Mouse (Mus musculus) megakaryocyte, adult 5-6 weeks (primary cell): ENCODE measurements around the gene Pid1. TPM values are rescaled to one million over a fixed set of nuclear protein-coding genes. Genes with fewer than 3 reads are reported as not detected.
"Not testable (repeated sequence)": the region's sequence is repeated elsewhere in the genome, so short reads cannot be mapped to it uniquely, and the experiment has no call there.

Source experiments
- ATAC-seq: 2 replicates; pipeline ENCODE4 v1.8.0; 2016; ENCODE audit warnings: mild to moderate bottlenecking, inconsistent platforms; ENCODE audit not compliant: poor library complexity, severe bottlenecking
- total RNA-seq, 2 experiments: library from RNA; stranded (forward) in 1 of 2; stranded (reverse) in 1 of 2; fragments of 153-499, 151-499 nt in 1 of 2; fragments of 221-1000, 200-1000 nt in 1 of 2; gene quantifications; 2 replicates each; pipeline versions ENCODE4 v1.2.3 to v1.2.4; 2015 to 2017

Pid1 gene
- total RNA-seq, 2 experiments from 2014 or later, result 113 to 132 TPM

GRCm38 (mm10) chr1:84278359-84279255 is 85.4 kb downstream of the Pid1 start:
- ATAC-seq, result no peak

DNA sequence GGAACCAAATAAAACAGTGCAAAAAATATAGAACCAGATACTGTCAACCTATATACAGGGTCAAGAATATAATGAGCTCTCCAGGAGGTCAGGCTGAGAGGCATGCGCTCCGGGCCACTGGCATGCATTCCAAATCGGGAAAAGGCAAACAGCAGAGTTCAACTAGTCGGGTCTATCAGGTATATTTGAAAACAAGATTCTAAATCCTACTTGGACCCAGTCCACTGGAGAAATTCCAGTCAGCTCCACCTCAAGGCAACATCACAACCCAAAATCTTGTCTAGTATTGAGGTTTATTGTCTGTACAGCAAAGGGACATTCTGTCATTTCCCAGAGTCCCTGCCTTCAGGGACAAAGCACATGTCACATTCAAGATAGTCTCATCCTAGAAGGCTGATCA is 91.0 kb downstream of the Pid1 start:
- no peak for ATAC-seq

DNA sequence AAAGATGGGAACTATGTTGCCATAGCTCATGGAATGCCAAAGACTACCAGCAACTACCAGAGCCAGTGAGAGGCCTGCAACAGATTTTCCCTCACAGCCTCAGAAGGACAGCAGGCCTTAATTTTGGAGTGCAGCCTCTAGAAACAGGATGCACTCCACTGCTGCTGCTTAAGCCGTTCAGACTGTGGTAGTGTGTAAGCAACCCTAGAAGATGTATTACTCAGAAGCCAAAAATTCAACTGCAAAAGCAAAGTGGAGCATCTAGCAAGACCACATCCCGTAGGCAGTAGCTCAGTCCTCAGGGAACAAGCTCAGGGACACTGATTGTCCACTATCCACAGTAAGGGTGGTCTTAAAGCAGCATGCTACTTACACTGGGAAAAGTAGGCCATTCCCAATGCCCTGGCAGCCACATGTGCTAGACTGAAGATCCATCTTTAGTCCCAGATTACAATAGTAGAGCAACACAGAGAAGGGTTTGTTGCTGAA is 92.2 kb downstream of the Pid1 start:
- ATAC-seq, result no peak

- ATAC-seq, result no peak
These were observed 106.3 kb downstream of the Pid1 start for GRCm38 (mm10) chr1:84257656-84258055.

DNA sequence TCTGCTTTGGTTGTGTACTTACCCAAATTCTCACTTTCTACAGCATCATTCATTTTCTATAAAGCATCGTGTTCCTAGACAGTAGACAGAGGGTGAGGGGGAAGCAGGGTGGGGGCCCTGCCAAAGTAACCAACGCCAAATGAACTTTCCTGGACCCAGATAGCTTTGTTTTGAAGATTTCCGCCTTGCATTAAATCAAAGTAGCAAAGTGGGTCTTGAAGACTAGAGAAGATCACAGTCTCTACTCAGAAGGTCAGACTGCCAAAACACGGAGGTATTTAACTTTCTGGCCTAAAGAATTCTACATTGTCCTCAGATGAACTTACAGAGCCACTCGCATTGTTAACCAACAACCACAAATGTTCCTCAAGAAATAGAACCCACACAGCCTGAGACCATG is 109.6 kb downstream of the Pid1 start:
- no peak for ATAC-seq

DNA sequence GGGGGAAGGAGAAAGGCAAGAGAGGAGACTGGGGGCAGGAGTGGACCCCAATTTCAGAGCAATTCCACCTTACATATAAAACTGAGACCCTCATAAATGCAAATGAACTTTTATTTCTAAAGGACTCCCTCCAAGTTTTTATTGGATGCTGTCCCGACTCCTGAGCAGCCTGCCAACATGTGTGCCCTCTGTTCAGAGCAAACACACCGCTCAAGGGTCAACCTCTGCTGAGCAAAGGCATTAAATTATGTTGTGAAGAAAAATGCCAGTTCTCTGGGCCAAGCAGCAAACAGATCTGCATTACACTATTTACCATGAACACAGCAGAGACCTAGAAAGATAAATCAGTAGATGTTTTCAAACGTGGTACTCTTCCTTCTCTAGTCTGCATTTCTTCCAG is 110.1 kb downstream of the Pid1 start:
- ATAC-seq, result no peak

GRCm38 (mm10) chr1:84251205-84251604 is 112.8 kb downstream of the Pid1 start:
- ATAC-seq, result peak; percentile 80

DNA sequence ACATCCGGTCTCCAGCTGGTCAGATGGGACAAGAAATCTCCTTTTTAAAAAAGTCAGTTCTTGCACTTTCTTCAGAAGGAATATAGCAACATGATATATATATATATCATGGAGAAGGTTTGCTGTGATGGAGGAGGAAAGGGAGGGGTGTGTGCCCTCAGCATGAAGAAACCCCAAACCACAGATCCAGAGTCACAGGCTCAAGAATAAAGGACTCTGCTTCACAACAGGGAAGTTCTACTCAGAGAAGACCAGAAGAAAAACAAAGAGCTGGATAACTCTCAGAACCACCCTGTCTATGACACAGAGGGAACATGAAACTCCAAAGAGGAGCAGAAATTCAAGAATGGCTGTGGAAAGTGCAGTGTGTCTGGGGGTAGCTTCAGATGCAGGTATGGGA is 113.2 kb downstream of the Pid1 start:
- peak; percentile 83 for ATAC-seq

GRCm38 (mm10) chr1:84249772-84250338 is 114.1 kb downstream of the Pid1 start:
- no peak for ATAC-seq

- no peak for ATAC-seq
These were observed 116.9 kb downstream of the Pid1 start for GRCm38 (mm10) chr1:84247111-84247510.

GRCm38 (mm10) chr1:84241192-84241828 is 122.7 kb downstream of the Pid1 start:
- peak; percentile 81 for ATAC-seq

DNA sequence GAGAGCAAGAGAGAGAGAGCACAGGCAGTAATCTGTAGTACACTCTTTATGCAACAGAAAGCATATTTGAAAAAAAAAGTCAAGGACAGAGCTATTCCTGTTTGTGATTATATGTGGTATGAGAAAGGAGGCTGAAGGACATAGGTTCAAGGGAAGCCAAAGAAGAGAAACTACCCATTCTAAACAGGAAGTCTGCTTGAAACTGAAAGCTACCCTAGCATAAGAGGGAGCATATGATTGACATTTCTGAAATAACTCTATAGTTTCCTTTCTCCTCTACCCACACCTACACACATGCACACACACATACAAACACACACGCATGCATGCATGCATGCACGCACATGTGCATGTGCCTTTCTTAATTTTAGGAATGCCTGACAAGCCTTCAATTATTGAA is 123.8 kb downstream of the Pid1 start:
- ATAC-seq, result peak; percentile 64

DNA sequence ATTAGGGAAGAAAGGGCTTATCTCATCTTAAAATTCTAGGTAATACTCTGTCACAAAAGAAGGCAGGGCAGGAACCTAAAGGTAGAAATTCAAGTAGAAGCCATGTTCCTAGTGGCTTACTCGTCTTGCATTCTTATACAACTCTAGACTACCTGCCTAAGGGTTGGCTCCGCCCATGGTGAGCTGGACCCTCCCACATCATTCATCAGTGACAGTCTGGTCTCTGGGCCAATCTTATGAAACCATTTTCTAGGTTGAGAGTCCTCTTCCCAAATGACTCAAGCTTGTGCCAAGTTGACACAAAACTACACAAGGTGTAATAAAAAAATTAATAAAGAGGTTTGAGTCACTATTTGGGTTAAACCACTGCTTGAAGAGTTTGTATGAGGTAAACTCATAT is 133.5 kb downstream of the Pid1 start:
- ATAC-seq, result no peak

- no peak for ATAC-seq
These were observed 138.4 kb downstream of the Pid1 start for GRCm38 (mm10) chr1:84225626-84226025.

DNA sequence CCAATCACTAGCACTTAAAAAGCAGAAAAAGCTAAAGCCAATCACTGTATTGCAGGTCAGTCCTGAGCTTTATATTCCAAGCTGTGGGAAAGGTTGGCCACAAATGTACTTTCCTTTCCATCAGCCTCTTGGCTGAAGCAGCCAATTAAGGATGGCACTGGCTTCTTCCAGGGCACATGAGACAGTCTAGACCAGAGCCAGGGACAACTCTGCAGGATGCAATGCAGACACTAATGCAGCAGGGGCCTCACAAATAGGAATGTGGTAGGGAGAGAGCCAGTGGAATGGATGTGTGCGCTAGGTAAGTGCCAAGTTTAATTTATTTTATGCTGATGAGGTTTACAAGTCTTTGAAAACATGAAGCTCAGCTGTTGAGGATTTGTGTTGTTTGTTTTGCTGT is 141.9 kb downstream of the Pid1 start:
- ATAC-seq, result no peak

DNA sequence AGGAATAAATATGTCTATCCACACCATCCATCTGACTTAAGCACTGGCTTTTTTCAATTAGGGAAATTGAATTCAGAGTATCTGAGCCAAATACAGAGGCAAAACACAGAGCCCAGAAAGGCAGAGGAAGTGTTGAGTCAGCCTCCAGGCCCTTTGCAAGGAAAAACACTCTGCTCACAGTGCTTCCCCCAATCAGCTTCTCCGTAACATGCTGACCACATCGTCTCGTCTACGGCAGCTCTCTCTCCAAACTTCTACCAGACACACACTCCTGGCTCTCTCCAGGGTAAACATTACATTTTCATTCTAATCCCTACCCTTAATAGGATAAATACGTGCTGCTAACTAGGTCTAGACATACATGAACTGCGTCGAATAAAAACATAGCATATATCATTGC is 145.4 kb downstream of the Pid1 start:
- peak; percentile 69 for ATAC-seq

- peak; percentile 25; the same call in 1 of the 2 replicates for ATAC-seq
These were observed 146.2 kb downstream of the Pid1 start for GRCm38 (mm10) chr1:84217777-84218176.

DNA sequence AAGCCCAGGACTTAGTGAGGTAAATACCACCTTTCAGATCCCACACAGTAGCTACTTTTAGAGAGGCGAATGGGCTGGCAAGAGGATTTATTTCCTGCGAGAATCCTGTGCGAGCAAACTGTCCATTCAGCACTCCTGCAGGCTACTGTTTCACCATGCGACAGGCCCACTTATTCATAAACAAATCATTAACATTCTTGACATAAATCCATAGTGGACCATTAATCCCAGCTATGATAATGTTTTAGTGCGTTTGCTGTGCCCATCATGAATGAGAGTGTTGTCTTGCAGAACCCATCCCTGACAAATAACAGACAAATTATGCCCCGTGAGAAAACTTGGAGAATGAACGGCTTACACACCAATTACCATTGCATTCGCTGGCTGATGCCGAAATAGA is 152.5 kb downstream of the Pid1 start:
- no peak for ATAC-seq

DNA sequence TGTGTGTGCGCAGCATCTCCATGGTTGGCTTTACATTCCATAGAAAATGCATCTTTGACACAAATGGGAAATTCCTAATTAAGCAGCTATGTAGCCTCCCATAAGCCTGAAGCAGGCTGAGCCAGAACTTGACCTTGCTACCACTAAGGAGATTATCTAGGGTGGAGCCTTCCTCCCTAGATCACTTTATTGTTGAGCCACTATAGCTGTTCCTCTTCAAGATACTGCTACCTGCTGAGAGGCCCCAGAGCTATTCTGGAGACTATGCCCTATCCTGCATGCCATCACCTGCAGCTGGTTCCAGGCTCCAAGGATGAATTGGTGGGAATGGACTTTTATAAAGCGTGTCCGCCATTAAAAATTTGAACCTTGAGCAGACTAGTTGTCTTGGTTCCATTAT is 158.2 kb downstream of the Pid1 start:
- ATAC-seq, result not testable (repeated sequence)

DNA sequence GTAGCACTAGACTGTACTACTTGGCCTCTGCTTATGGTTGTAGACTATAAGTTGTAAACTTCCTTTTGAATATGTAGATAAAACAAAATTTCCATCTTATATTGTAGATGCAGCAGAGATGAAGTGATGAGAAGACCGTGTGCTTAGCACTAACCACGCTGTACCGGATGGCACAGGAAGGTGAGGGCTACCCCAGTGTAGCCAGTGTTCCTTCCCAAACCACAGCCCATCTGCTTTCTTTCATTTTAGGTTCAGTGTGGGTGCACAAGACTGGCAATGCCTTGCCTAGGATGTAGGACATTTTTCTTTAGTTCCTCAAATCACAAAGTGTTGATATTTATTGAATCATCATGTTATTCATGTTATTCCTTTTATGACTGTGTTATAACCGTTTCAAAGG is 160.5 kb downstream of the Pid1 start:
- ATAC-seq, result peak; percentile 27; the same call in 1 of the 2 replicates

- peak; percentile 68 for ATAC-seq
These were observed 164.1 kb downstream of the Pid1 start for GRCm38 (mm10) chr1:84199890-84200289.

GRCm38 (mm10) chr1:84198887-84199286 is 165.1 kb downstream of the Pid1 start:
- ATAC-seq, result peak; percentile 92
